Mouse (Mus musculus): ENCODE results near the gene Usp40.

The Usp40 gene

DNA sequence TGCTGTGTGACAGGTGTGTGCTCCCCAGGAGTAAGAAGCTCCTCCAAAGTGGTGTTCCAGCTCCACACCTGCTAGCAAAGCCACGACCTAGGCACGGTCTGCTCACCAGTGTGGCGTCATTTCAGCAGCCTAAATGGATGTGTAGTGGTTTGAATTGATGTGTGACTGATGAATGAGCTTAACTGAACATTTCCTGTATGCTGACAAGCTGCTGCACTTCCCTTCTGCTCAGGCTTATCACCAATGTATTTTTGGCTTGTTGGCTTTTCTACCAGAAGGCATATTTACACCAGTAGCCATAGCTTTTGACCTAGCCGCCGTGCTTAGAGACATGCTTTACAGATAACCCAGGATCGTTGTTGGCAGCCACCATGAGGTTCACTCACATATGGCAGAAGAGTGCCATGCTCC lies 60.7 kb downstream of the Usp40 start:
- DNase-seq (ENCODE audit: low spot score in 2 of 2): no peak

DNA sequence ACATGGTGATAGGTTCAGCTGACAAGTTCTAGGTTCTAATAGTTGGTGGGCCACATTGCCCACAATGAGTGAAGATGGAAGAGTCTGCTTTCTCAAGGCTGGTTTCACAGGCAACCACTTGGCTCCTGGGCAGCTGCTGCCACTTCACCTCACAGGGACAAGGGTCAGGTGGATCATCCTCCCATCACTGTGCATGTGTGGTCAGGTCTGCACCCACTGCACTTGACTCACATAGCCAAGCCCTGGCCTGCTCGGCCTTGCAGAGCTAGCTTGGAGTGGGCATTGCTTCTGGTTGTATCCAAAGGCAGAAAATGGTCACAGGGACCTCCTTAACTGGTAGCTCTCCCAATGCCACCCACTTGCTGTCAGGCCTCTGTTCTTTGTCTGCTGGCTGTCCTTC lies 66.6 kb downstream of the Usp40 start:
- no peak for DNase-seq (ENCODE audit: low spot score in 2 of 2)

DNA sequence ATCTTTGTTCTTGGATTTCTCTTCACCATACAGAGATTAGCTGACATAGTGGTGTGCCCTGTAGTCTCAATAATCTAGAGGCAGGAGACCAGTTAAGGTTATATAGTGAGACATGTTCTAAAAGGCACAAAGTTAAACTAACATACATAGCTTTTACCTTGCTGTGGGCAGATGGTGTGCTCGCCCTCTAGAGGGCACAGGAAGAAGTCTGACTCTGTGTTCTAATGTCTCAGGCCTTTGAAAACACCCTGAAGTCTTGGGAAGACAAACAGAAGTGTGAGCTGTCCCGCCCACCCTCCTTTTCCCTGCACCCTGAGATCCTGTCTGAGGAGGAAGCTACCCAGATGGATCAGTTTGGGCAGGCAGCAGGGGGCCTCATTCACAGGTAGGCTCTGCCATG lies 71.8 kb downstream of the Usp40 start:
- no peak for DNase-seq (ENCODE audit: low spot score in 2 of 2)

DNA sequence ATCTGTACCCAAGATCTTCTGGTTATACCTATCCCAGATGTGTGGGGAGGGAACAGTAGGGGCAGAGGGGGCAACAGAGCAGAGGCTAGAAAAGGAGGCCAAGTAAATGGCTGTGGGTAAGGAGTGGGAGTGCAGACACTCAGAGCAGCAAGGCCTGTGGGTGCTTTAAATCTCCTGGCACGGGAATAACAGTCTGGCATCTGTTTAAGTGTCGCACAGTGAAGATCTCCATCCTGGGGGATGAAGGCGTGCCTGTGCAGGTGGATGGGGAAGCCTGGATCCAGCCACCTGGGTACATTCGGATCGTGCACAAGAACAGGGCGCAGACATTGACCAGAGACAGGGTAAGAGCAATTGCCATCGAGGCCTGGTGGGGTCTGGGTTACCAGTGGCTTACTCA lies 72.3 kb downstream of the Usp40 start:
- DNase-seq (ENCODE audit: low spot score in 2 of 2): no peak

DNA sequence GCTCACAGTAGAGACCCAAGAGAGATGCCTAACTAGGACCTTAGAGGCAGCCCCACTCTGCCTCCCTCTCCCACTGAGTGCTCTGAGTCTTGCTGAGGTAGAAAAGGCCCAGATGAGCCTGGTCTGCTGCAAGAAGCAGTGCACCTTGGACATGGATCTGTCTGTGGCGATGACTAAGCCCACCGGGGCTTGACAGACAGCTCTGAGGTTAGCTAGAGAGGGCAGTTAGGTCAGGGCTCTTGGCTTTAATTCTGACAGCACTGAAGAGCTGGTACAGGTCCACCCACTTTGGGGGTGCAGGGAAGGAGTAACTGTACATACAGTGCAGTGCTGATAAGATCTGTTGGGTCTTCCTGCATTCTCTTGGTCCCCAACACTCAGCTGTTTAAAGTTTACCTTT lies 72.8 kb downstream of the Usp40 start:
- no peak for DNase-seq (ENCODE audit: low spot score in 2 of 2)

DNA sequence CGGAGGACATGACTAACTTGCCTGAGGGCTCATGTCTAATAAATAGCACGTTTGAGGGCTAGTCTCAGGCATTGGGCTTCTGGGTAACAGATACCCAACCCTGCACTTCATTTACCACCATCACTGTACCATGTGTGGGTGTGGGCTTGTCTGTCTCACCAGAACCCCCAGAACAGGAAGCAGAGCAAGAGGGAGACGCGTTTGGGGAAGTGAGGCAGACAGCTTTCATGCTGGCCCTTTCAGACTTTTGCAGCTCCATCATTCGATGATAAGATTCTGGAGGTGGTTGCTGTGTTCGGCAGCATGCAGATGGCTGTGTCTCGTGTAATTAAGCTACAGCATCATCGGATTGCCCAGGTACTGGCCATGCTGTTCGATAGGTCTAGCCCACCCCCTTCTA lies 73.3 kb downstream of the Usp40 start:
- no peak for DNase-seq (ENCODE audit: low spot score in 2 of 2)

DNA sequence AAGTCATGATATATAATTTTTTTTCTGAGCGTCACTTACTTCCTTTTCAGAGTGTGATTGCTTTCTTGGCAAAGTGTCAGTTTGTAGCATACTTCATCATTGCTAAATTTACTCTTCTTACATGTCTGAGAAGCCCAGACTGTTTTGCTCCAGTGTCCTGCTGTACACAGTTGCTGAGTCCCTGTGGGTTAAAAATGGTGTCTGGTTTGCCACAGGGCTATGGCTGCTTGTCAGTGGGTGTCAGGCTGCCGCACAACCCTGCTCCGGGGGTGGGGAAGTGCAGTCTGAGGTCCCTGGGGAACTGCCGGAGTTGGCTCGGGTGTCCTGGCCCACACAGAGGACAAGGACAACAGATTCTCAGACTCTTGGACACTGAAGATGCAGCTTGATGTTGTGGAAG lies 75.3 kb downstream of the Usp40 start:
- no peak for DNase-seq (ENCODE audit: low spot score in 2 of 2)

DNA sequence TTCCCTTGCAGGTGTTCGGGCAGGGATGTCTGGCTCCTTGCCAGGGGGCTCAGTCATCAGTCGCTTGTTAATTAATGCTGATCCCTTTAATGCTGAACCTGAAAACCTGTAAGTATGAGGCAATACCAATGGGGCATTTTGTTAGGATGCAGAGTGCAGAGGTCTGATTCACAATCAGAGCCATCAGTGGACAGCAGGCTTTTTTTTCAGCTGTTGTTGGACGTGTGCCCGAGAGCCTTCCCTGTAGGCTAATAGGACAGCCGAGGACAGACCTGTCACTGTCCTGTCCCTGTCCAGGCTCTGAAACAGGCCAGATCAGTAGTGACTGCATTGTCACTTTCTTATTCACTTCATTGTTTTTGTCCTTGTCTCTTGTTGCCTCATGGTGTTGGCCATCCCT lies 78.6 kb downstream of the Usp40 start:
- DNase-seq (ENCODE audit: low spot score in 2 of 2): no peak

DNA sequence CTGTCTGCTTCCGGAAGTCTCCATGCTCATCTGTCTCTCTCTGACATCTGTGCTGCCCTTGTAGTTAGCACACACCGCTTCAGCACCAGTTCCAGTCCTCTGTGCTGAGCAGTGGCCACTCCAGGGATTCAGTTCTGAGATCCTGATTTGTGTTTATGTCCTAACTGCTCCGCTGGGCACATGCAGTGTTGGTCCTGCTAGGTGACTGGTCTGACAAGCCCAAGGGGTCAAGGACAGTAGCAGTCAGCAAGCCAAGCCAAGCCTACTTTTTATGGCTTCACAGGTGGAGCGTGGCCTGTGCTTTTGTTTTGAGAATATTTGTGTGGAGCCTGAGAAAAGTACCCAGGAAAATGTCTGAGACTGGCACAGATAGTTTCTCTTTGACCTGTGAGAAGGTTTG lies 83.5 kb downstream of the Usp40 start:
- no peak for DNase-seq (ENCODE audit: low spot score in 2 of 2)

DNA sequence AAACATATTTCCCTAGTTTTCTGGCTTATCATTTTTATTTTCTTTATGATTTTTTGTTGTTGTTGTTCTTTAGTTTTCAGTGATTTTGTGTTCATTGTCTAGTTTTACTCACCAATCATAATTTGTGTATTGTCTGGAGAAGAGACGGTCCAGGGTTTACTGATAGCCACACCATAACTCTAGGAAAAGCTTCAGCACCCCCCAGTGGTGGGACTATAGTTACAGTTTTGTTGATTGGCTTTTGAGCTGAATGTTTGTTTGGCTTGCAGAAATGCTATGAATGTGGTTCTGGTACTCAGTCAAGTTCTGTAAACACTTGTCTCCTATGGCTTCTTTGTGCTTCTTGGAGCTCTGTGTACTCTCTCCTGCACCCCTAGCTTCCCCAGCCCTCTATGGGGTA lies 85.7 kb downstream of the Usp40 start:
- DNase-seq (ENCODE audit: low spot score in 2 of 2): no peak

DNA sequence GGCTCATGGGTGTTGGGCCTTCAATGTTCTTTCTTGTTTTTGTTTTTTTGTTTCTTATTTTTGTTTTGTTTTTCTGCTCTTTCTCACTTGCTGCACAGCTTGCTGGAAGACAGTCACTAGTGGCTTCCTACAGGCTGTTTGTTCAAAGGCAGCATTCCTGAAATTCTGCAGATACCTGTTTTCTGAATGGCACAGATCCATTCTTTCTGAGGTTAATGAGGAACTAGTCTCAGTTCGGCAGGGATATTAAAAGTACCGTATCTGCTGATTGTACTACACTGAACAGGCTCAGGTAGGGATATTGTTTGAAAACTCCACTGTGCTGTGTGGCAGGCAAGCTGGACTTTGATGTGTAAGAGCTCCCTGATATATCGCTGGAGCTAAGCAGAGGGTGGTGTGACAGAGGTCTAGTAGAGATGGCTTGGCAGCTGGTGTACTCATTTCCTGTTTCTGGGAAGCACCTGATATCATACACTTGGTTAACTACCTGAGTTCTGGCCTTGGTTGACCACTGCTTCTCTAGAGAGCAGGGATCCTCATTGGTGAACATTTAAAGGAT lies 88.2 kb downstream of the Usp40 start:
- DNase-seq (ENCODE audit: low spot score in 2 of 2): no peak

DNA sequence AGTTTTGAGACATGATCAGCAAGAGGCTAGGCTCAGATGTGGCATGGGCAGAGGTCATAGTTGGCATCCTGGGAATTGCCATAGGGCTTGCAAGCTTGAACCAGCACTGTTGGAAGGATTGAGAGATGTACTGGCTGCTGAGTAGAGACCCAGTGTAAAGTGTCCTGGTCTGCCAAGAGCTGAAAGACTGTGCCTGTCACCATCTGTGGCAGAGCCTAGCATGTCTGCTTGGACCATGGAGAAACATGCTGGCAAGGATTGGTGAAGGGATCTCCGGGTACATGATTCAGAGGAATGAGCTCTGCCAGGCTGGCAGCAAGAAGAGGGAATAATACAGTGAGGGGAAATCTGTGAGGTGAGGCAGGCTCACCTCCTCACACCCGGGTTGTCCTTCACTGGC lies 90.3 kb downstream of the Usp40 start:
- no peak for DNase-seq (ENCODE audit: low spot score in 2 of 2)

DNA sequence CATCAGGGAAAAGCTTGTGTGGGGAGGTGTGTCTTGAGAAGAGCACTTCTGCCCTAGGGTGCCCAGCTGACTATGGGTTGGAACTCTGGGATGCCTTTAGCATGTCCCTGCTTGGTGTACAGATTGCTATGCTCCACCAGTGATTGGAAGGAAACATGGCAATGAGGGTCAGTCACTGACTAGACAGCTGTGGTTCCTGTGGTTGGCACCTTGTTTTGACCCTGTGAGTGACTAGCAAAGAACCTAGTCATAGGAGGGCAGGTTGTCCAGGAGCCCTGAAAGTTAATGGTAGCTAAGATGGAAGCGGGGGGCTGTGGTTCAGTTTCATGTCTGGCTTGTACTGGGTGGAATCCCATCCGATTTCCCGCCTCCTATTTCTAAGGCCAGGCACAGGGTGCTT lies 91.0 kb downstream of the Usp40 start:
- no peak for DNase-seq (ENCODE audit: low spot score in 2 of 2)

DNA sequence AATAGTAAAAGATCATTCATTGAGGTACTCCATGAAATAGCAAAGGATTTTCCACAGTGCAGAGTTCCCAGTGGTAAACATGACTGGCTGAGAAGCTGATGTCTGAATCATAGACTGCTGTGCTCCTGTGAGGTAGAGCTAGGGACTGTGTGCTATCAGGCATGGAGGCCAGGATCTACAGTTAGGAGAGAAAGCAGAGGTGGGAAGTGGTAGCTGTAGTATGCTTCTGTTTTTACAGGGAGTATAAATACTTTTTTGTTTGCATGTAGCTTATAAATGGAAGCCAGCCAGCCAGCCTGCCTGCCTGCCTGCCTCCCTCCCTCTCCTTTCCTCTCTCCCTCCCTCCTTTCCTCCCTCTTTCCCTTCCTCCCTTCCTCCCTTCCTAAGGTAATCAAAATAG lies 95.0 kb downstream of the Usp40 start:
- DNase-seq (ENCODE audit: low spot score in 2 of 2): peak in 1 of 2 experiments; percentile 1

DNA sequence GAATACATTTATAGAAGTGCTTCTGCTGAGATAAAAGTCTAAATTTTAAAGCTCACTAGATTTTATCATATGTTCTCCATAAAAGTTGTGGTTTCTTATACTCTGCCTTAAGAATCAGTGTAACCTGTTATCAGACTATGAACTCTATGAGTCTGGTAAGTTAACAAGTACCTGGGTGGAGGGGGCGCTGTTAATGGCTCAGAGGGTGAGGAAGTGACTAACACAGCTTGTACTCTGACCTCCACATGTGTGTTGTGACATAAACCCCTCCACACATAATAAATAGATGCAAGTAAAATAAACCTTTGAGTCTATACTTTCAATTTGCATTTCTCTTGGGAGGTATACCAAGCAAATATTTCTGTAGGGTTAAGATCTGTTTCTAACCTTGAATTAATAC lies 97.9 kb downstream of the Usp40 start:
- DNase-seq (ENCODE audit: low spot score in 2 of 2): peak in 1 of 2 experiments; percentile 13

DNA sequence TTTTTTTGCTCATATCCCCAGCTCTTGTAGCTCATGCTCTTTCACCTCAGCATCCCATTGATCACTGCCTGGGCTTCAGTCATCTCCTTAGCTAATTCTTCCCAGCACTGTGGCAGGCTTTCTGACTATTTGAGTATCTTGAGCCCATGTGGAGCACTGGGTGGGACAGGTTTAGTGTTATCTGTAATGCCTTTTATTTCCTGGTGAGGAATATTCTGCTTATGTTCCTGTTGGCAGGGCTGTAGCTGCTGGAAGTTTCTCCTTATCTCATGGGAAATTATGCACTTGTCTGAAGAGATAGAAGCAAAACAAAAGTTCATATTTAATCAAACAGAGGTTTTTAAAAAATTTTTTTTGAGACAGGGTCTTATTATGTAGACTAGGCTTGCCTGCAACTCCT lies 98.8 kb downstream of the Usp40 start:
- DNase-seq (ENCODE audit: low spot score in 2 of 2): peak in 1 of 2 experiments; percentile 17

DNA sequence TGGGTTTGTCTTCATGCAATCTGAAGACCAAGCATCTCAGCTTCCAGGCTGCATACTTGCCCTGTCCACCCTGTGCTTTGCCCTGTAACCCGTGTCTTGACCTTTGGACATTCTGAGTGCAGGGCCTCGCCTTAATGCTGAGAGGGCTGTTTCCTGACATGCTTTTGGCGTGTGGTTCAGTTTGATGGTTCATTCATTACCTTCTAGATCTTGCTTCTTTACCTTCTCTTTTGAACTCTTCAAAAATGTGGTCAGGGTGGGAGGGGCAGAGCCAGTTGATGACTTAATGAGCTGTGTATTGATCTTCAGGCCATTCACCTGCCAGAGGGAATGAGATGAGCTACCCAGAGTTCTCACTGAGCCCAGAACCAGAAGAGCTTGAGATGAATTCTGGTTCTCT lies 99.6 kb downstream of the Usp40 start:
- peak in 1 of 2 experiments; percentile 44 for DNase-seq (ENCODE audit: low spot score in 2 of 2)

DNA sequence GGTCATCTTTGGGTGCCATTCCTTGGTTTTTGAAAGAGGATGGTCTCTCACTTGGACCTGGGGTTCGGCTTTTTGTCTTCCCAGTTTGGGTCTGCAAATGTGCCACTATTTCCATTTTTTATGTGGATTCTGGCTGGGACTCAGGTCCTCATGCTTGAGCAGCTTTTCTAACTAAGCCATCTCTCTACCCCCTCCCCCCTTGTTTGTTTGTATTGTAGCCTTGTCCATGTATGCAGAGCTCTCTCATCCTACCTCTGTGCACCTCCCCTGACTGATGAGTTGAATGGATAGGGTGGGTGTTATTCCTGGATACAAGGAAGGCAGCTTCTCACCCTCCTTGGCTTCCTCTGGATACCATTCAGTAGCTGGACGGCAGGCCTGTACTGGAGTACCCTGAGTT lies 100.3 kb downstream of the Usp40 start:
- DNase-seq (ENCODE audit: low spot score in 2 of 2): peak in 1 of 2 experiments; percentile 43

DNA sequence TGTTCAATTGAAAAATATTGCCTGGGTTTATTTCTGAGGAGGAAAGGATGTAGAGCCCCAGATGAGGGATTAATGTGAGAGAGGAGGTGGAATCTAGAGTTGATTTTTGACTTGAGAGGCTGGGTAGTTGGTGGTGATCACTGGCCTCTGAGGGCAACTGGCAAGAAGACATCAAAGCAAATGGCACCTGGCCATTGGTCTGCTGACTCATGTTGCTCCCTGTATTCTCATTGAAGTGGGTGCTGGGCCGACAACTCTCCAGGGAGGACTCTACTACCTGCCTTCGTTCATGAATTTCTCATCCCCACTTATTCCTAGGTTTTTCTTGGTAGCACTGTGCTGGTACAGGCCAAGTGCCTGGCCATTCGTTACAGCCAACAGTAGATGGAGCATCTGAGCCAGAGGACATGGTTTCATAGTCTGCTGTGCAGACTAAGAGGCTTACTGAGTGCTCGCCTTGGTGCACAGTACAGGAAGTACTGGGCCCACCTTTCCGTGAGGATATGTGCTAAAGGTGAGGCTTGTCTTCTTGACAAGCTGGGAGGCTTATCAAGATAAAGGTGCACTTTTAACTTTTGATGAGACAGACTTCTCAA lies 101.9 kb downstream of the Usp40 start:
- no peak for DNase-seq (ENCODE audit: low spot score in 2 of 2)

DNA sequence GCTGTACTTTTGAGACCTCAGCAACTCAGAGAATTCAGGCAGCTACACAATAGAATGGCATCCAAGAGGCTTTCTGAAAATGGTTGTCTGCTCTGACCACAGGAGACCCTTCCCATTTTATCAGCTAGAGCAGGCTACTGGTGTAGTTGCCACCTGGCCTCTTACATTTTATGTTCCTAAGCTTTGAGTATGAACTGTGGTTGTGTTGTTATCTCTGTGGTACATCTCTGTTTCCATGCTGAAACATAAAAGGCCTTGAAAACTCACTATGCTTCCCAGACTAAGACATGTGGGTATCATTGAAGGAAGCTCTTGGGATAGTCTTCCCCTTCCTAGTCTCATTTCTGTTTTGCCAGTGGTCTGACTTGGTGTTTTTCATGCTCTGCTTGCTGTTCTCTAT lies 106.2 kb downstream of the Usp40 start:
- DNase-seq (ENCODE audit: low spot score in 2 of 2): no peak

DNA sequence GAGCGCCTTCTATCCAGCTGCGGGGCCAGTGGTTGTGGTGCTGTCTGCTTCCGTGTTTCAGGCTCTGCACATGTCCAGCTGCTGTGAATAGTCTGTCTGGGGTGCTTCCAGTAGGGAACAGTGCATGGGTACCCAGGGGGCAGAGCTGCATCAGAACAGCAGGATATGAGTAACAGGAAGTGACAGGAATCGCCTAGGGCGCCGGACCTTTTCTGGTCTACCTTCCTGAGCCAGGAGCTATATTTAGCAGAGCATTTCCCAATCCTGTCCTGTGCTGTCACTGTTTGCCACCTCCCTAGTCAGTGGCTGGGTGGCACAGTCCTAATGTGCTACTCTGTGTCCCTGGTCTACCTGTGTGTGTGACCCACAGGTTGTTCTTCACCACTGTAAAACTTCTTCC lies 107.4 kb downstream of the Usp40 start:
- DNase-seq (ENCODE audit: low spot score in 2 of 2): no peak

DNA sequence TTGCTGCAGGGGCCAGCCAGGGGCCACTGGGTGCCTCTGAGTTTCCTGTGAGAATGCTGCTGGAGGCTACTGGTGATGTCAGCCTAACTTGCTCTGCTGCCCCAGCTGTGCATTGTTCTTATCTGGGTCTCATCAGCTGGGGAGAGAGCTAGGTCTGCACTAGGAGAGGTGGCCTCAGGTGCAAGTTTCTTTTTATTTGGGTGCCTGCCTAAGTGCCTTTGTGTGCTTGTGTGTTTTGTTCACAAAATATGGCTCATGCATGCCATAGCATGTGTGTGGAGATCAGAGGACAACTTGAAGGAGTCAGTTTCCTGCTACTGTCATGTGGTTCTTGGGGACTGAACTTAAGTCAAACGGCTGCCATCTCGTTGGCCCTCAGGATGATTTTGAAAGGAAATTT lies 108.7 kb downstream of the Usp40 start:
- no peak for DNase-seq (ENCODE audit: low spot score in 2 of 2)

DNA sequence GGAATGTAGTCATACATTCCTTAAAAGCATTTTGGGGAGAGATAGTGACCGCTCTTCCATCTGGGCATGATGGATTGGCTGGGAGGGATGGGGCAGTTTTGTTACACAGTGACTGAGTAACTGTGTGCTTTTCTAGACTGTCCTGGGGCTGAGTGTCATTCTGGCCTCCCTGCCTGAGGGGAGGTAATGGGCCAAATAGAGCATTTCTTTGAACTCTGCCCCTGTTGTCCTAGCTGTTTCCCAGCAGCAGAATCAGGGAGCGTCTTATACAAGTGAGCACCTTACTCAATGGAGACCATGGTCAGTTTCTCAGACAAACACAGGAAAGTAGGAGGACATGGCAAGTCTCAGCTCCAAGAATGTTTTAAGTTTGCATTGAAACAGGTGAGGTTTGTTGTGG lies 111.4 kb downstream of the Usp40 start:
- DNase-seq (ENCODE audit: low spot score in 2 of 2): no peak
